Mouse (Mus musculus) megakaryocyte, adult 5-6 weeks (primary cell): ENCODE data around the gene Eml6. TPM values are rescaled to one million over a fixed set of nuclear protein-coding genes. Genes with fewer than 3 reads are reported as not detected.

Experiments used
- ATAC-seq: 2 replicates; pipeline ENCODE4 v1.8.0; 2016; ENCODE audit warnings: mild to moderate bottlenecking, inconsistent platforms; ENCODE audit not compliant: poor library complexity, severe bottlenecking
- total RNA-seq, 2 experiments: library from RNA; stranded (forward) in 1 of 2; stranded (reverse) in 1 of 2; fragments of 153-499, 151-499 nt in 1 of 2; fragments of 221-1000, 200-1000 nt in 1 of 2; gene quantifications; 2 replicates each; pipeline versions ENCODE4 v1.2.3 to v1.2.4; 2015 to 2017

The Eml6 gene
- total RNA-seq, 2 experiments from 2014 or later: 2.1 to 4.0 TPM

GRCm38 (mm10) chr11:29702721-29703120 is 323.1 kb downstream of the Eml6 start:
- ATAC-seq: no peak

GRCm38 (mm10) chr11:29694754-29695153 is 331.1 kb downstream of the Eml6 start:
- no peak for ATAC-seq

DNA sequence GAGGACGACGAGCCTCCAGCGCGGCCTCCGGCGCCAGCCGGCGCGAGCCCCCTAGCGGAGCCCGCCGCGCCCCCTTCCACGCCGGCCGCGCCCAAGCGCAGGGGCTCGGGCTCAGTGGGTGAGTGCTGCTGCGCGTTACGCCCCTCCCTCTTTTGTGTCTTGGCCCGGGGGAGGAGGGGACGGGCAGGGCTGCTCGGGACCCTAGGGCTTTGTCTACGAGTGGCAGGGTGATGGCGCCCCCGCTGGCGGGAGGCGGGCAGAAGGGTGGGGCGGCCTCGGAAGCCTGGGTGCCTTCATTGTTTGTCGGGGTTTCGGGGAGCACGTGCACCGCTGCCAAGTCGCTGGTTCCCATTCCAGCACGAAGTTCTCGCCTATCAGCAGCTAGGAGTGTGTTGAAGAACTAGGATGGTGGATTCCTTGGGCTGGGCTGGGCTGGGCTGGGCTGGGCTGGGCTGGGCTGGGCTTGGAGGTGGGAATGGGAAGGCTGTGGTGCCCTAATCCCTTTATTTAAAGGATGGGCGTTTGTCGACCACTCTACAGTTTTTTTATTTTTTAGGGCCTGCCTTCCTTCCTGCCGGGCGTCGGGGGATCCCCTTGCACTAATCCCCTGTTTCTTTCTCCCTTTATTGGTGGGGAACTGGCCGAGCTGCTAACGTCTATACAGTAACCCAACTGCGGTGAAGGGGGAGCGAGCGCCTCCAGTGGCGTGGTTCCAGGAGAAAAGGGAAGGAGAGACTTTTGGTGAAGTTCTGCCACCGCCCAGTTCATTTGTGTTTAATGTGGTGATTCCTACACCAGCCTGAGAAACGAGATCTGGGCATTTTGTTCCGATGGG is 332.0 kb downstream of the Eml6 start:
- ATAC-seq: peak; percentile 61

Other genes with a start within 250 kb of the Eml6 start
- 0.09 TPM in 1 of 2 replicates, not detected in the other for gene 4931440F15Rik, start 200.4 kb downstream of the Eml6 start, total RNA-seq (2015)
- 0.28 and 0.29 TPM in 2 replicates for gene 4931440F15Rik, start 200.4 kb downstream of the Eml6 start, total RNA-seq (2017)
- gene Sptbn1, start 242.1 kb upstream of the Eml6 start, total RNA-seq (2015): 82.9 and 85.0 TPM in 2 replicates
- 119 and 134 TPM in 2 replicates for gene Sptbn1, start 242.1 kb upstream of the Eml6 start, total RNA-seq (2017)